Mouse (Mus musculus) embryonic facial prominence, embryonic 11.5 days (tissue): ENCODE data around the gene Tmem129. TPM values are rescaled to one million over a fixed set of nuclear protein-coding genes. Genes with fewer than 3 reads are reported as not detected.

Experiments
- ATAC-seq: fragments of 200-750 bp; cut with Nextera tagmentation; replicated peaks from 2 replicates; pipeline ENCODE4 v1.8.0; 2017; ENCODE audit warnings: low read depth; ENCODE audit not compliant: insufficient number of reproducible peaks, low FRiP score, low TSS enrichment
- DNase-seq: peaks from one replicate; pipeline ENCODE4 v3.0.0-alpha.2; 2015; ENCODE audit warnings: low spot score
- H3K27ac ChIP-seq: fragments of 300-500 bp; sonication (generic); replicated peaks from 2 replicates; pipeline ENCODE4 v1.5.1; 2014; ENCODE audit warnings: mild to moderate bottlenecking, low read depth, low read length, control low read depth
- H3K27me3 ChIP-seq: fragments of 300-500 bp; sonication (generic); 2 replicates; pipeline ENCODE4 v1.6.1; 2014; ENCODE audit warnings: mild to moderate bottlenecking, low read length, moderate library complexity, mixed read lengths; ENCODE audit not compliant: control insufficient read depth, insufficient read depth
- H3K36me3 ChIP-seq: fragments of 300-500 bp; sonication (generic); replicated peaks from 2 replicates; pipeline ENCODE4 v1.6.1; 2014; ENCODE audit warnings: low read depth, mild to moderate bottlenecking, low read length, moderate library complexity, mixed read lengths; ENCODE audit not compliant: control insufficient read depth, insufficient read depth
- H3K4me1 ChIP-seq: fragments of 300-500 bp; sonication (generic); 2 replicates; pipeline ENCODE4 v1.6.1; 2014; ENCODE audit warnings: low read length, mixed read lengths; ENCODE audit not compliant: control insufficient read depth, insufficient read depth
- H3K4me2 ChIP-seq: fragments of 300-500 bp; sonication (generic); 2 replicates; pipeline ENCODE4 v1.6.1; 2014; ENCODE audit warnings: low read depth, mild to moderate bottlenecking, control low read depth, low read length, moderate library complexity
- H3K4me3 ChIP-seq: fragments of 300-500 bp; sonication (generic); 2 replicates; pipeline ENCODE4 v1.5.1; 2014; ENCODE audit warnings: low read depth, low read length, control low read depth
- H3K9ac ChIP-seq: fragments of 300-500 bp; sonication (generic); replicated peaks from 2 replicates; pipeline ENCODE4 v1.6.1; 2014; ENCODE audit warnings: mild to moderate bottlenecking, control low read depth, low read length
- H3K9me3 ChIP-seq: fragments of 300-500 bp; sonication (generic); replicated peaks from 2 replicates; pipeline ENCODE4 v1.6.1; 2016; ENCODE audit warnings: mild to moderate bottlenecking, low read length, inconsistent platforms, mixed read lengths; ENCODE audit not compliant: control insufficient read depth
- WGBS: fragments of 180-500 bp; shearing (Covaris S2); extraction: QIAGEN DNeasy Blood & Tissue Kit; methylation state at CpG from one replicate; pipeline ENCODE4 v1.1.7; 2014; 5-methylcytosine and 5-hydroxymethylcytosine counted together
- polyA plus RNA-seq: library from polyadenylated mRNA; unstranded; fragments of >200 nt; fragmentation: Nextera tagmentation; extraction: Ambion mirVana; gene quantifications from 2 replicates; pipeline ENCODE4 v1.2.1, GENCODE M21; 2014

Tmem129 gene
- polyA plus RNA-seq, 1 experiment from 2014 or later = 38.6 TPM

DNA sequence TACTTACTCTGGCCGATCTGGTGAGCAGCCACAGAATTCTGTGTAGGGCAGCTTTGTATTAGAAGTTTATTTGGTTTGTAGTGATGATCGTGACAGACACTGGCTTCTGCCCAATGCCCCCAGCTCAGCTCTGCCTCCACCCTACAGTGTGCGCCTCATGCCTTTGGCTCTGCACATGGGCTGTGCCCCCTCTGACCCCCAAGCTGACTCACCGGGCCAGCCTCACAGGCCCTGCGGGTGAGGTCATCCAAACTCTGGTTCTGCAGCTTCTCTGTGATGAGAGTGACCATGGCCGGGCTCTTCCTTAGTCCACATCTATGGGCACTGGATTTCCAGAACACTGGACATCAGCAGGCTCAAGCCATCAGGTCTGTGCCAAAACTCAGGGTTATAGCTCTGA, 43.8 kb downstream of the Tmem129 start:
- 85% methylated on average over 6 of the region's 6 CpGs for WGBS
- Histone ChIP-seq H3K36me3 (peaks cover 7% of the 10 kb centered on the region), H3K27me3 (no peaks in the 10 kb centered on the region)

DNA sequence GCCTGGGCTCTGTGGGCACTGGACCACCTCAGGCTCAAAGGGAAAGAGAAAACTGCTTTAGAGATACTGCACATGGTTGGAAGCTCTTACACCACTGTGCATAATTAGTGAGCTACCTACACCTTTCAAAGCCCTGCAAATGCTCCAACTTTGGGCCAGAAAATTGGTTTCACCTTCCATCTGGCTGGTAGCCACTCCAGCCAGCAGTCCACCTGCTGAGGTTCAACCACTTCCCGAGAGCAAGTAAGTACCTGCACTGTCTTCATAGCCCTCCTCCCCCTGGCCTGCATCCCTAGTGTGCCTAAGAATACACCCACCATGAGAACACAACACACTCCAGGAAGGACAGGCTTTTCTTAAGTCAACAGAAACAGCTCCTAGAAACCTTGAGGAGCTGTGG, 46.4 kb downstream of the Tmem129 start:
- no peak for DNase-seq
- H3K27ac ChIP-seq = no peak overlapping the region
- no peak overlapping the region for H3K4me2 ChIP-seq
- H3K27me3 ChIP-seq = no peaks in the 10 kb centered on the region
- H3K36me3 ChIP-seq = peaks cover 10% of the 10 kb centered on the region
- H3K9ac ChIP-seq = no peak overlapping the region
- H3K4me1 ChIP-seq = no peaks in the 10 kb centered on the region
- 96% methylated on average over 1 of the region's 1 CpGs for WGBS
- no peak overlapping the region for H3K4me3 ChIP-seq
- ATAC-seq = no peak
- no peaks in the 10 kb centered on the region for H3K9me3 ChIP-seq

More for the DNA sequence above, 43.8 kb downstream of the Tmem129 start:
- Histone ChIP-seq H3K27ac (no peak overlapping the region), H3K9me3 (no peaks in the 10 kb centered on the region), H3K4me2 (no peak overlapping the region), H3K4me1 (no peaks in the 10 kb centered on the region), H3K4me3 (no peak overlapping the region), H3K9ac (no peak overlapping the region)
- ATAC-seq = no peak
- no peak for DNase-seq

DNA sequence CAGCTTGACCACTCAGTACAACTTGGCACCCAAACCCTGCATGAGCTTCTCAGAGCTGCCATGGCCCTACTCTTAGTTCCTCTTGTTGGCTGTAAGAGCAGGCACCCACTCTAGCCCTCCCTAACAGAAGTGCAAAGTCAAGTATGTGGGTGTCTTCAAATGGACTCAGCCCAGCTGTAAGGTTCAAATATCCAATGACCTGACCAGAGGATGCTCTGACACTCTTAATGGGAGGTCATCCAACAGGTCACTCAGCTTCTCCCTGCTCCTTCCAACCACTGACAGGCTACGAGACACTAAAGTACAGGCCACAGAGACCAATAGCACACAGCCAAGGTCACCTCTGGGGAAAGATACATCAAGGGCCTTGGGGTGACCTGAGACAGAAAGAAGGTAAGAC, 49.0 kb downstream of the Tmem129 start:
- no peaks in the 10 kb centered on the region for H3K27me3 ChIP-seq
- H3K4me1 ChIP-seq = no peaks in the 10 kb centered on the region
- H3K36me3 ChIP-seq = peaks cover 10% of the 10 kb centered on the region
- no peak overlapping the region for H3K9ac ChIP-seq
- WGBS = 83% methylated on average over 1 of the region's 1 CpGs
- DNase-seq = no peak
- no peak for ATAC-seq
- H3K4me2 ChIP-seq = no peak overlapping the region
- no peak overlapping the region for H3K4me3 ChIP-seq
- H3K27ac ChIP-seq = no peak overlapping the region
- no peaks in the 10 kb centered on the region for H3K9me3 ChIP-seq

DNA sequence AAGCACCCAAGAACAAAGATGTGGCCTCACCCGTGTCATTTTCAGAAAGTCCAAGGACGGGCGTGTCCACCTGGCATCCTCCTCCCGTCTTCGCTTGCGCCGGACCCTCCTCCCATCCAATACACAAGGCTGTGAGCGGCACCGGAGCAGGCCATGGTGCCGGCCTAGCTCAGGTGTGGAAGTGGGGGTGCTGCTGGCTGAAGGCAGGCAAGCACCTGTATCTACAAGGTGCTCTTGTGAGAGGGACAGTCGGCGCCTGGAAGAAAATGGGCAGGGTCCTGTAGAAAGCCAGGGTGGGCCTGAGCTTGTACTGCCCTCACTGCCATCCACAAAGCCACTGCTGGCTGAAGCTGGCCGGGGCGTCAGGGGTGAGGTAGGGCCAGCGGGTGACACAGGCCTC, 50.8 kb downstream of the Tmem129 start:
- no peaks in the 10 kb centered on the region for H3K4me1 ChIP-seq
- H3K36me3 ChIP-seq = peaks cover 10% of the 10 kb centered on the region
- no peak overlapping the region for H3K4me2 ChIP-seq
- DNase-seq (no peak), ATAC-seq (no peak; the same call in 1 of the 2 replicates)
- no peak overlapping the region for H3K27ac ChIP-seq
- 98% methylated on average over 15 of the region's 15 CpGs for WGBS
- no peak overlapping the region for H3K4me3 ChIP-seq
- no peak overlapping the region for H3K9ac ChIP-seq
- no peaks in the 10 kb centered on the region for H3K9me3 ChIP-seq
- H3K27me3 ChIP-seq = no peaks in the 10 kb centered on the region

DNA sequence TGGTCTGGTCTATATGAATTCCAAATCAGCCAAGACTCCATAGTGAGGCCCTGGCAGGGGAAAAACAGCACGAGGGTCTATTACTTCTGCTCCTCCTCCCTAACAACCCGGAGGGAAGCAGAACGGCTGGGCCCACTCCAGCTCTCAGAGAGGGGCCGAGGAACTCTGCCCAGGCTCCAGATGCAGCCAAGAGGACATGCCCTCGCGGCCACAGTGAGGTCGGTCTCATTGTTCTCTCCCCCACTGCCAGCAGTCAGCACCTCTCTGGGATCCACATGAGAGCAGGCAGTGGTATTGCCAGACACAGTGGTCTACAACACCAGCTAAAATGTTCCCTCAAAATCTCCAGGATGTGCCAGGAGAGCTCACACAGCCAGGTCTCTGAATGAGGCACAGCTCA, 51.6 kb downstream of the Tmem129 start:
- Histone ChIP-seq H3K36me3 (peaks cover 10% of the 10 kb centered on the region), H3K4me2 (no peak overlapping the region), H3K27ac (no peak overlapping the region), H3K4me3 (no peak overlapping the region), H3K27me3 (no peaks in the 10 kb centered on the region), H3K4me1 (no peaks in the 10 kb centered on the region), H3K9me3 (no peaks in the 10 kb centered on the region), H3K9ac (no peak overlapping the region)
- DNase-seq (no peak), ATAC-seq (no peak)
- WGBS = 91% methylated on average over 7 of the region's 7 CpGs

DNA sequence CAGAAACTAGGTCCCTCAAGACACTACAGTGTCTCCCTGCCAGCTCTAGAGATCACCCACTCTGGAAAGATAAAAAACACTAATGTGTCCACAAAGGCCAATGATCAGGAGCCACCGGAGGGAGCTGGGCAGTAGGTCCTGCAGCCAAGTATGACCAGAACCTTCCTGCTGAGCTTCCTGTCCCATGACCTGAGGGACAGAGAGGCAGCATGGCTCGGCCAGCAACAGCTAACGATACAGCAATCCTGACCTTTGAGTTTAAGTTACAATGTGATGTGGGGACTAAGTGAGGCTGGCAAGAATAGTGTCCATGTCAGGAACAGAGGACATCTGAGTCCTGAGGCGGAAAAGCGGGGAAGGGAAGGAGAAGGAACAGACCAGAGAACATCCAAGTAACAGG, 52.9 kb downstream of the Tmem129 start:
- peaks cover 10% of the 10 kb centered on the region for H3K36me3 ChIP-seq
- no peak for ATAC-seq
- WGBS = 81% methylated on average over 5 of the region's 5 CpGs

More for the DNA sequence above, 52.9 kb downstream of the Tmem129 start:
- no peak overlapping the region for H3K27ac ChIP-seq
- no peak overlapping the region for H3K9ac ChIP-seq
- no peaks in the 10 kb centered on the region for H3K4me1 ChIP-seq
- H3K9me3 ChIP-seq = no peaks in the 10 kb centered on the region
- H3K4me2 ChIP-seq = no peak overlapping the region
- H3K4me3 ChIP-seq = no peak overlapping the region
- no peaks in the 10 kb centered on the region for H3K27me3 ChIP-seq
- no peak for DNase-seq

Other genes with a start within 250 kb of the Tmem129 start
- 0.17 and 0.18 TPM in 2 replicates for gene Nkx1-1, start 224.4 kb downstream of the Tmem129 start, polyA plus RNA-seq
- 63.3 and 64.9 TPM in 2 replicates for gene Fam53a, start 28.8 kb downstream of the Tmem129 start, polyA plus RNA-seq
- 0.74 and 0.97 TPM in 2 replicates for gene Gm9903, start 28.5 kb downstream of the Tmem129 start, polyA plus RNA-seq
- 323 and 360 TPM in 2 replicates for gene Slbp, start 5.8 kb downstream of the Tmem129 start, polyA plus RNA-seq
- gene Tacc3, start 288 bp downstream of the Tmem129 start, polyA plus RNA-seq = 318 and 328 TPM in 2 replicates
- gene Fgfr3, start 63.3 kb upstream of the Tmem129 start, polyA plus RNA-seq = 7.6 and 9.5 TPM in 2 replicates
- gene Letm1, start 124.4 kb upstream of the Tmem129 start, polyA plus RNA-seq = 46.1 and 48.9 TPM in 2 replicates
- 73.6 and 78.1 TPM in 2 replicates for gene Nsd2, start 162.3 kb upstream of the Tmem129 start, polyA plus RNA-seq